Mouse (Mus musculus) heart, embryonic 14.5 days (tissue): ENCODE results near the gene Lgi1. TPM values are rescaled to one million over a fixed set of nuclear protein-coding genes. Genes with fewer than 3 reads are reported as not detected.

ENCODE experiments used
- ATAC-seq: fragments of 200-750 bp; cut with Nextera tagmentation; 2 replicates; pipeline ENCODE4 v1.8.0; 2017; ENCODE audit warnings: low read depth, moderate TSS enrichment; ENCODE audit not compliant: insufficient number of reproducible peaks, insufficient read depth, low FRiP score
- H3K27ac ChIP-seq, 2 experiments: fragments of 200-500 bp in 1 of 2; fragments of 300-500 bp in 1 of 2; sonication (generic) in 1 of 2; replicated peaks in 1 of 2; 2 replicates each; pipeline ENCODE4 v1.5.1; 2012 to 2014; ENCODE audit warnings: low read depth in 2 of 2, low read length in 2 of 2, control low read depth in 1 of 2, mild to moderate bottlenecking in 1 of 2, mixed read lengths in 1 of 2; ENCODE audit not compliant: control insufficient read depth in 1 of 2, insufficient read depth in 1 of 2
- H3K27me3 ChIP-seq: fragments of 300-500 bp; sonication (generic); 2 replicates; pipeline ENCODE4 v1.6.1; 2014; ENCODE audit warnings: mild to moderate bottlenecking, low read length, control low read depth; ENCODE audit not compliant: control insufficient read depth, insufficient read depth
- H3K36me3 ChIP-seq: fragments of 300-500 bp; sonication (generic); 2 replicates; pipeline ENCODE4 v1.6.1; 2014; ENCODE audit warnings: mild to moderate bottlenecking, control low read depth, low read length, mixed read lengths; ENCODE audit not compliant: control insufficient read depth, insufficient read depth
- H3K4me1 ChIP-seq, 2 experiments: fragments of 200-500 bp in 1 of 2; fragments of 300-500 bp in 1 of 2; sonication (generic) in 1 of 2; 2 replicates each; pipeline ENCODE4 v1.6.1; 2012 to 2014; ENCODE audit warnings: low read length in 2 of 2, control low read depth in 1 of 2, mixed read lengths in 1 of 2; ENCODE audit not compliant: control insufficient read depth in 2 of 2, insufficient read depth in 2 of 2
- H3K4me2 ChIP-seq: fragments of 300-500 bp; sonication (generic); 2 replicates; pipeline ENCODE4 v1.6.1; 2014; ENCODE audit warnings: mild to moderate bottlenecking, low read length
- H3K4me3 ChIP-seq, 2 experiments: fragments of 200-500 bp in 1 of 2; fragments of 300-500 bp in 1 of 2; sonication (generic) in 1 of 2; 2 replicates each; pipeline ENCODE4 v1.5.1; 2012 to 2014; ENCODE audit warnings: low read length in 2 of 2, mild to moderate bottlenecking in 2 of 2, control low read depth in 1 of 2, low read depth in 1 of 2, moderate library complexity in 1 of 2; ENCODE audit not compliant: control insufficient read depth in 1 of 2, insufficient read depth in 1 of 2
- H3K9ac ChIP-seq: fragments of 300-500 bp; sonication (generic); 2 replicates; pipeline ENCODE4 v1.6.1; 2014; ENCODE audit warnings: mild to moderate bottlenecking, low read length
- H3K9me3 ChIP-seq: fragments of 300-500 bp; sonication (generic); 2 replicates; pipeline ENCODE4 v1.6.1; 2016; ENCODE audit warnings: low read length, control low read depth; ENCODE audit not compliant: control insufficient read depth
- WGBS: fragments of 180-500 bp; shearing (Covaris S2); extraction: QIAGEN DNeasy Blood & Tissue Kit; methylation state at CpG from one replicate; pipeline ENCODE4 v1.1.7; 2014; 5-methylcytosine and 5-hydroxymethylcytosine counted together
- polyA plus RNA-seq: library from polyadenylated mRNA; unstranded; fragments of >200 nt; fragmentation: Nextera tagmentation; extraction: Ambion mirVana; gene quantifications from 2 replicates; pipeline ENCODE4 v1.2.1, GENCODE M21; 2014

Lgi1 gene
- polyA plus RNA-seq, result 0.14 TPM in 1 of 2 replicates, not detected in the other

- 20% methylated on average over 21 of the region's 21 CpGs for WGBS
- peak within 1 kb of the TSS; percentile 16; the same call in 1 of the 2 replicates for H3K9ac ChIP-seq
- no peaks in the 10 kb centered on the region for H3K9me3 ChIP-seq
- H3K4me2 ChIP-seq, result peak within 1 kb of the TSS; percentile 61
- peak within 1 kb of the TSS in 1 of 2 experiments; percentile 27; a peak in 2 of 4 replicates for H3K4me3 ChIP-seq
- no peak for ATAC-seq
- H3K27me3 ChIP-seq, result peaks cover 11% of the 10 kb centered on the region
- H3K4me1 ChIP-seq, result no peaks in the 10 kb centered on the region
- no peaks in the 10 kb centered on the region for H3K36me3 ChIP-seq
- H3K27ac ChIP-seq, result no peak within 1 kb of the TSS
Observed at GRCm38 (mm10) chr19:38264505-38265500, at the start of gene Lgi1. TSS of gene Lgi1 (plus strand) at chr19:38264536.

GRCm38 (mm10) chr19:38217696-38218095 is 46.6 kb upstream of the Lgi1 start:
- no peak for ATAC-seq
- Histone ChIP-seq H3K4me2 (no peak overlapping the region), H3K36me3 (peaks cover 42% of the 10 kb centered on the region), H3K27ac (no peak overlapping the region), H3K9me3 (no peaks in the 10 kb centered on the region), H3K9ac (no peak overlapping the region), H3K27me3 (no peaks in the 10 kb centered on the region), H3K4me3 (no peak overlapping the region), H3K4me1 (no peaks in the 10 kb centered on the region)
- 95% methylated on average over 3 of the region's 3 CpGs for WGBS

- Histone ChIP-seq H3K36me3 (peaks cover 12% of the 10 kb centered on the region), H3K4me2 (peak overlapping the region; percentile 84), H3K27me3 (no peaks in the 10 kb centered on the region), H3K4me3 (peak overlapping the region; percentile 76 to 77), H3K9ac (peak overlapping the region; percentile 81), H3K4me1 (peaks cover 0 to 8% of the 10 kb centered on the region in 2 experiments; a peak in 2 of 4 replicates), H3K9me3 (no peaks in the 10 kb centered on the region), H3K27ac (peak overlapping the region; percentile 76 to 88)
- WGBS, result 11% methylated on average over 12 of the region's 12 CpGs
- ATAC-seq, result no peak
Observed at GRCm38 (mm10) chr19:38223356-38223904, 40.9 kb upstream of the Lgi1 start.

- peak within 1 kb of the TSS; percentile 84 for H3K4me2 ChIP-seq
- H3K4me3 ChIP-seq, result peak within 1 kb of the TSS; percentile 76 to 77
- H3K27me3 ChIP-seq, result no peaks in the 10 kb centered on the region
- H3K4me1 ChIP-seq, result peaks cover 0 to 8% of the 10 kb centered on the region in 2 experiments; a peak in 2 of 4 replicates
- H3K9ac ChIP-seq, result peak within 1 kb of the TSS; percentile 81
- ATAC-seq, result peak; percentile 88
- H3K36me3 ChIP-seq, result peaks cover 6% of the 10 kb centered on the region; the same call in 1 of the 2 replicates
- 0 out of 2 replicates have a peak, but pooled peaks cover 3% of the 10 kb centered on the region for H3K9me3 ChIP-seq
- under 1% methylated on average over 49 of the region's 49 CpGs for WGBS
- peak within 1 kb of the TSS; percentile 76 to 88 for H3K27ac ChIP-seq
Observed at GRCm38 (mm10) chr19:38223905-38224684, 40.2 kb upstream of the Lgi1 start, which contains the start of gene Fra10ac1. TSS of gene Fra10ac1 (minus strand) at chr19:38224156.

- H3K9me3 ChIP-seq, result peaks cover 3% of the 10 kb centered on the region; the same call in 1 of the 2 replicates
- no peaks in the 10 kb centered on the region for H3K27me3 ChIP-seq
- H3K27ac ChIP-seq, result peak overlapping the region in 1 of 2 experiments; percentile 88; a peak in 1 of 4 replicates
- peaks cover 0 to 8% of the 10 kb centered on the region in 2 experiments; a peak in 2 of 4 replicates for H3K4me1 ChIP-seq
- WGBS, result 17% methylated on average over 9 of the region's 9 CpGs
- peak overlapping the region; percentile 81 for H3K9ac ChIP-seq
- H3K4me3 ChIP-seq, result peak overlapping the region; percentile 76 to 77
- ATAC-seq, result no peak
- peaks cover 2% of the 10 kb centered on the region; the same call in 1 of the 2 replicates for H3K36me3 ChIP-seq
- peak overlapping the region; percentile 84 for H3K4me2 ChIP-seq
Observed at GRCm38 (mm10) chr19:38224685-38225060, 39.7 kb upstream of the Lgi1 start.

- H3K9ac ChIP-seq, result no peak overlapping the region
- no peak for ATAC-seq
- no peak overlapping the region for H3K4me2 ChIP-seq
- 0 out of 4 replicates have a peak, but pooled peaks cover 0 to 3% of the 10 kb centered on the region in 2 experiments for H3K4me1 ChIP-seq
- H3K36me3 ChIP-seq, result no peaks in the 10 kb centered on the region
- H3K27me3 ChIP-seq, result no peaks in the 10 kb centered on the region
- H3K4me3 ChIP-seq, result no peak overlapping the region
- peaks cover 3% of the 10 kb centered on the region; the same call in 1 of the 2 replicates for H3K9me3 ChIP-seq
- no peak overlapping the region for H3K27ac ChIP-seq
- 45% methylated on average over 2 of the region's 2 CpGs for WGBS
Observed at GRCm38 (mm10) chr19:38228699-38229098, 35.6 kb upstream of the Lgi1 start.

- H3K9ac ChIP-seq, result no peak overlapping the region
- WGBS, result 68% methylated on average over 8 of the region's 8 CpGs
- H3K4me2 ChIP-seq, result no peak overlapping the region
- no peaks in the 10 kb centered on the region for H3K4me1 ChIP-seq
- no peaks in the 10 kb centered on the region for H3K36me3 ChIP-seq
- peaks cover 3% of the 10 kb centered on the region; the same call in 1 of the 2 replicates for H3K9me3 ChIP-seq
- no peak overlapping the region for H3K4me3 ChIP-seq
- H3K27me3 ChIP-seq, result no peaks in the 10 kb centered on the region
- H3K27ac ChIP-seq, result no peak overlapping the region
- no peak for ATAC-seq
Observed at GRCm38 (mm10) chr19:38232087-38232486, 32.2 kb upstream of the Lgi1 start.
